Mouse (Mus musculus): ENCODE results near the gene Prickle3.
"Not testable (repeated sequence)": the region's sequence is repeated elsewhere in the genome, so short reads cannot be mapped to it uniquely, and the experiment has no call there.

The Prickle3 gene

GRCm38 (mm10) chrX:7672739-7673138, 15.7 kb downstream of the Prickle3 start:
- DNase-seq = no peak

GRCm38 (mm10) chrX:7673578-7674281, 16.7 kb downstream of the Prickle3 start:
- DNase-seq = no peak

GRCm38 (mm10) chrX:7674284-7675000, 17.4 kb downstream of the Prickle3 start:
- DNase-seq = peak in 1 of 2 experiments; percentile 27

GRCm38 (mm10) chrX:7675001-7675380, 17.9 kb downstream of the Prickle3 start:
- no peak for DNase-seq

GRCm38 (mm10) chrX:7678986-7679385, 21.9 kb downstream of the Prickle3 start:
- no peak for DNase-seq

- DNase-seq = peak; percentile 87 to 94
Observed at GRCm38 (mm10) chrX:7679405-7680056, 22.5 kb downstream of the Prickle3 start.

GRCm38 (mm10) chrX:7680057-7680412, 23.0 kb downstream of the Prickle3 start:
- no peak for DNase-seq

- DNase-seq = peak; percentile 62 to 72
Observed at GRCm38 (mm10) chrX:7680864-7681263, 23.8 kb downstream of the Prickle3 start, which contains the start of gene Magix. TSS of gene Magix (minus strand) at chrX:7681251.

- peak; percentile 33 to 53 for DNase-seq
Observed at GRCm38 (mm10) chrX:7688321-7688720, 31.3 kb downstream of the Prickle3 start.

GRCm38 (mm10) chrX:7690486-7690885, 33.4 kb downstream of the Prickle3 start:
- DNase-seq = no peak

- peak; percentile 21 to 59 for DNase-seq
Observed at GRCm38 (mm10) chrX:7692862-7693261, 35.8 kb downstream of the Prickle3 start.

GRCm38 (mm10) chrX:7696520-7696919, 39.5 kb downstream of the Prickle3 start:
- DNase-seq = no peak

GRCm38 (mm10) chrX:7696954-7697381, 39.9 kb downstream of the Prickle3 start, which contains the start of gene Gpkow:
TSS of gene Gpkow (plus strand) at chrX:7697131.
- peak; percentile 82 to 85 for DNase-seq

- not testable (repeated sequence) for DNase-seq
Observed at GRCm38 (mm10) chrX:7713764-7714134, 56.7 kb downstream of the Prickle3 start.

GRCm38 (mm10) chrX:7714135-7714899, 57.3 kb downstream of the Prickle3 start, which contains the start of gene Wdr45:
TSS of gene Wdr45 (plus strand) at chrX:7714333.
- DNase-seq = peak; percentile 91 to 94

- not testable (repeated sequence) for DNase-seq
Observed at GRCm38 (mm10) chrX:7716058-7716457, 59.0 kb downstream of the Prickle3 start.

Measured in cerebellum, postnatal 25 days (tissue).